Mouse (Mus musculus): ENCODE data around the gene Ap3b1.

Gene Ap3b1

DNA sequence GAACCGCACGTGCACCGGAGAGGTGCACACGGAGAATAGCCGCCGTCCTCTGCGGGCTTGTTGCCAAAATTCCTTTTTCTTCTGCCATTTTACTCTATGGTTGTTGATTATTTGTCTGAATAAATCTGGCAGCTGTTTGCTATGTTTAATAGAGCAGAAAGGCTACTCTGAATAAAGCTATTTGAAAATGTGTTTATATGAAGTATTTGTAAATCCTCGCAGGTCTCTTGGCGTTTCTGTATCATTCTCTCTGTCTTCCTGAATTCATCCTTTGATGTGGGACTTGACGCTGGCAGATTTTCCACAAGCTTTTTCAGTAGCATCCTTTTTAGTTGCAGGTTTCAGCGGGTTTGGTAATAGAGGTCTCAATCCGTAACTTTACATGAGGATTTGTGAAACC is 185.5 kb downstream of the Ap3b1 start:
- DNase-seq = no peak

DNA sequence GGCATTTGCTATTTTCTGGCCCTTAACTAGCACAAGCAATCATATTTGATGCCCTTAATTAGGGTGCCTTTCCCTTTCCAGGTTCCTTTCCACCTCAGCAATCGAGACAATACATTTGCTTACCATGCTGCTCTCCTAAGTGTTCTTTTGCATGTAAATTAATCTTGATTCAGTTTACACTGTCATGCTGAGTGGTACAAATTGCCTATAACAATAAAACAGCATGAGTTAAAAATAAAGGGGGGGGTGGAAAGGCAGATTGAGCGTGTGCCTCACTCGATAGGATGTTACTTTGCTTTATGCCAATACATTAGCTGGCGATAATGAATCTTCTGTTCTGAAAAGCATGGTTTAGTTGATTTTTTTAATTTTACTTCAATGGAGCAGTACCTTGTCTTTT is 187.0 kb downstream of the Ap3b1 start:
- no peak for DNase-seq

DNA sequence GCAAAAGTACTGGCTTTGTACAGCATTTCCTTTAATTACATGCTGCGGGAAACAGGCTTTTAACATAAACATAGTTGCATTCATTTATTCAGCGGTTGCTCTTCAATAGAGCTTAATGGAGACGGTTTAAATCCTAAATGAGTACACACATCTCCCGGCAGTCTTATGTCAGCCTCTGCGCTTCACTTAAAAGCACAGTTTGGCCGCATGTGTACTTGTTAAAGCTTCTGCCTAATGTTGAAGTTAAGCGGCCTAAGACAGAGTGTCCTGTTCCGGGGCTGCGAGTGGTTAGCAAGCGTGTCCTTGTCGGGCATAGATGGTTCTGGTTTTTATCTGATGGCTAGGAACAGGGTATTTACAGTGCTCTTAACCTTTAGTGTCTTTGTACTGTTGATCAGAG is 187.5 kb downstream of the Ap3b1 start:
- no peak for DNase-seq

DNA sequence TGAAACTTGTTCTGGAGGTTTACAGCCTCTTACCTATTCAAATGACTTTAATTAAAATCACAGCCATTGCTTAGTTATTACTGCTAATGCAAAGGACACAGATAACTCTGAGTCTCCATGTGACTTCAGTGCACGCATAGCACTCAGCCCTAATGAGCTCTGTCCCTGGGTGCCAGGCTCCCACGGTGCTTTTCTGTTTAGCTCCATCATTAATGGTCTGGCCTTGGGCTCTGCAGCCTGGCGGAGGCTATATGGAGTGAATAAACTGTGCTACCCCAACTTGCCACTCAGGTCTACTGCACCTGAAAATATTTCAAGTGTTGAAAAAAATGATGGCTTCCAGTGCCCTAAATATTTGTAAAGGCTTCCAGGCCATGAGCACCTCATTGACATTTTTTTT is 190.8 kb downstream of the Ap3b1 start:
- no peak for DNase-seq

DNA sequence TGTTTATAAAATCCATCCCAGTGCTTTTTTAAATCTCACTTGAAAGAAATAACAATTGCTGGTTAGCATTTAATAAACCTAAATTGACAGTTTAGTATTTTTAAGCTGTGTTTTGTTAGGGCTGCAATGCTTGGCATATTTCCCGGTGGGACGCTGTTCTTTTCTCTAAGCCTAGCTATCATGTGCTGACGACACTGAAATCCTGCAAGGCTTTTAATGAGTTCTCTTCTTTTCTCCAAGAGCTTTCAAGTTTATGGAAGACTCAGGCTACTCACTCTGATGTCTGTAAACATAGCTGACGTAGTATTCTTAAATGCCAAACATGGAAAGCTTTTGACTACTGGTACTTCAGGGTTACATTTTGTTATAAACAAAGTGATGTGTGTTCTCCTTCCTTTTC is 191.3 kb downstream of the Ap3b1 start:
- DNase-seq = no peak

DNA sequence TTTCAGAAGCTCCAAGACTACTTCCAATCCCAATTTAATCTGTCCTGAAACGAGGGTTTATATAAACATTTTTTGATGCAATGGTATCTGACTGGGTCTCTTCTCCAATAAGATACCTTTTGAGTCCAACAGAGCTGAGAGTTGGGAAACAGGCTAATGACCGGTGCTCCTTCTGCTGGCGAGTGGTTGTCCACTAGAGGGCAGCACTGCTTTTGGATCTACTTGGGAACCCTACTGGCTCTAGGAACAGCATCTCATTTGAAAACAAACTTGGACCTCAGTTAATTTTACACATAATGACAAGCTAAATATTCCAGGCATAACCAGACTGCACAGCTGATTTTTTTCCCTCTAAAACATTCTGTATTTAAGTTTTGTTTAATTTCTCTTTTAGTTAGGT is 201.3 kb downstream of the Ap3b1 start:
- DNase-seq = peak; percentile 61

DNA sequence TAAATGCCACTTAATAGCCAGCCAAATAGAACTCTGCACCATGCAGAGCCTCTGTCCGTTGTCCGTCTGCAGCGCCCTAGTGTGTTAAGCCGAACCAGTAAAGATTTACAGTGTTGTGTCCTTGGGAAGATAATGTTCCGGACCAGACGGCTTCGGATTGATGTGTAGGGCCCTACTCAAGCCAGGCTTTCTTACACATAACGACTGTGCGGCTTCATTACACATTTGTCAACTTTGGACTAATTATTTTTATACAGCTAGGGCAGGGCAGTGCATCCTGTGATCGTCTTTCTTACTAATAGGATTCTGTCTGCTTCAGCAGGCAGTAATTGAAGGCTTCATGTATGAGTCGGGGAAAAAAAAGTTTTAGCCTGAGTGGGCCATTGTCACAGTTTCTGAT is 202.1 kb downstream of the Ap3b1 start:
- DNase-seq = no peak

DNA sequence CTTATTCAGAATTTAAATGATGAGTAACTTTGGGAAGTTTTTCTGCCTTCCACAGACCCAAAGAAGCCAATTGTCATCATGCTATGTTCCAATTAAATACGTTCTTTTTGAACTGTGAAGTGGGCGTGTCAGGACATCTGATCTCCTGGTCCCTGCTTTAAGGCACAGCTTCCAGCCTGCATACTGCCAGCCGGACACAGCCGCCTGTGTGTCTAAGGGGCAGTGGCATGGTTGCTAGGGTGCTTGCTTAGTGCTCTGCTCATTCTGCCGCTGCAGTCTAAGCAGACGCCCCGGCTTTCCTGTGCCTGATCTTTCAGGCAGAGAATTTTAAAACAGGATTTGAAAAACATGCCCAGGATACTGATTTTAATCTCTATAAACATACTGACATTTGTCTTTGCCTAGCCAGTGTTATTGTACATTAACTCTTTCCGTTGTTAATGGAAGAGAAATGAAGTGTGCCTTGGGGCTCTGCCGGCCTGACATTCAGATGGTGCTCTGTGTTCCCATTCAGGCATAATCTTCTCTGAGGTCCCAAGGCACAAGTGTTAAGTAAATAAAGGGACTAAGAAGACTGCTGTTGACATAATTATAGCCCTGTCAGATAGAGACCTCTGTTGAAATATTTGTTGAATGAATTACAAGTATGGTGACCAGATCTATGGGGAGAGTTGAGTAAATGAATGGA is 204.0 kb downstream of the Ap3b1 start:
- DNase-seq = no peak

DNA sequence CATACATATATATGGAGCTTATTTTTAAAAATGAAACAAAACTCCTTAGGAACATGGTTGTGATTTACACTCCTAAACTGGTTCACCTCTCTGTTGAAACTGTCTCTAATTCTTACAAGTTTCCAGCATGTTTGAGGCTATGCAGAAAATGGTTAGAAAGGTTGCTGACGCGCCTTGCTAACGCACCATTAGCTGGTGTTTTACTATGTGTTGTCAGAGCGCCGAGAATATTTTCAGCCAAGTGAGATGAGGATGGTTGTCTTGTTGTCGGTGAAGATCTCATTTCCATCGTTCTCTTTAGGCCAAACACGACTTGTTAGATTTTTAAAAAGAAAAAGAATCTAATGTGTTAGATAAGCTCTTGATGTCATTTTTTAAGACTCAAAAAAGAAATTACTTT is 205.1 kb downstream of the Ap3b1 start:
- no peak for DNase-seq

DNA sequence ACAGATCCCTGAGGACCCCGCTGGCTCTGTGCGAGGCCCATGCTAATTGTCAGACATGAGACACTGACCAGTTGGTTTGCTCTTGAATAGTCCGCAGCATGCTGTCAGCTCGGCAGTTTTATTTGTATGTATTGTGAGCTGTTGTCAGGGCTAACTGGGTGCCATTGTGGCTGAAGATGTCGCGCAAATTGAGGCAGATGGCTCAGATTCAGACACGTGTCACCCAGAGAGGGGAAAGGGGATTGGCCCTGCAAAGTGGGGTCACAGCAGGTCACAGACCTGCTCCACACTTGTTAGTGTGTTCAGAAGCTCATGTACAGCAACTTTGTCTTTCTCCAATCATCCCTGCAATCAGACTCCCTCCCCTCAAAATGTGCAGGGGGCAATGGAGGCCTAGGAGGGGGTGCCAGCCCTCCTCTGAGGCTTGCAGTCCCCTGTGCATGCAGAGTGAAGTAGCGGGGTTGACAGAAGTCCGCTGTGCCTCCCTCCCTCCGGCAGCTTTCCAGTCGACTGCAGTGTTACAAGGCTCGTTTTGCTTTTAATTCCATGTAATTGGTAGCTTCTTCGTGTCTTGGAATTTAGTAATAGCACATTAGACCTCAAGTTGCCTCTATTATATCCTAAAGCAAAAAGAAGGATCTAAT is 205.7 kb downstream of the Ap3b1 start:
- no peak for DNase-seq

DNA sequence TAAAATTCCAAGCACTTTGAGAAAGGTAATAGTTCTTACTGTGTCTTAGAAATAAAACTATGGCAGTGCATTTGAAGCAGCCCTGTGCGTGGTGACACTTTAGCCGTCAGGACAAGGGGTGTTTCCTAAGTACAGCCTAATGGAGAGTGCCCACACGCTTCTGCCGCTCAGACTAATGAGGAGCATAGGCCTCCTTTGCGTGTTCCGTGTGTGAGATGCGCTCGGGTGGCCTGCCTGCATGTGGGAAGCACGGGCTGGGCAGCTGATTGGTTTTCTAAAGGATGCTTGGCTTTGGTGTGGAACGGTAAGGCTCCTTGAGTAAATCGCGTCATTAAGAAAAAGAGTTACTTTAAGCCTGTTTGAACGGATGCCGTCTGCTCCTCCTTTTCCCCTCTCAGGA is 206.4 kb downstream of the Ap3b1 start:
- no peak for DNase-seq

DNA sequence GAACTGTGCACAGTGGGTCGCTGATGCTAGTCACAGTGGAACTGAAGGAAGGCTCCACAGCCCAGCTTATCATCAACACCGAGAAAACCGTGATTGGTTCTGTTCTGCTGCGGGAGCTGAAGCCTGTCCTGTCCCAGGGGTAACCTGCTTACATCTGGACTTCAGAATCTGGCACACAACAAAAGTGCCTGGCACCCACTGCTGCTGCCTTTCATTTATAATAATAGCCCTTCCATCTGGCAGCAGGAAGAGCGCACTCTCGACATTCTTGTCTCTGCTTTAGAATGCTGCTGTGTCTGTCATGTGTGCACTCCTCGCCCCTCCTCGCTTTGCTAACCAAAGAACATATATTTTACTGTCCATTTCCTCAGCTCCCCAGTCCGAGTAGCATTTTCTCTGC is 206.9 kb downstream of the Ap3b1 start:
- DNase-seq = no peak

DNA sequence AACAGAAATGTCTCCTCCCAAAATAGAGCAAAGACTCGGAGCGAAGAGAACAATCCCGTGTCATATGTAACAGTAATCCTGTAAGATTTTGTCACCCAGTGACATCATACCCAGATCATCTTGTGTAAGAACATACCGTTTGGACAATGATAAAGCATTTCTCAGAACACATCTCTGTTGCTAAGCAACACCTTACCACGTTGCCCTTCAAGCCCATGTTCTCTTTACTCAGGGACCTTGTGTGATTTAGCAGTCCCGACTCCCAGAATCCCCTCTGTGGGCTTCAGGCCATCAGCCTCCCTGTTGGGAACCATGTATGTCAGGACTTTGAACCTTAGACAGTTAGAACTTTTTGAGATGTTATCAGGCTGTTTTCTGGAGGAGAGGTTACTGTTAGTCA is 209.0 kb downstream of the Ap3b1 start:
- DNase-seq = no peak

DNA sequence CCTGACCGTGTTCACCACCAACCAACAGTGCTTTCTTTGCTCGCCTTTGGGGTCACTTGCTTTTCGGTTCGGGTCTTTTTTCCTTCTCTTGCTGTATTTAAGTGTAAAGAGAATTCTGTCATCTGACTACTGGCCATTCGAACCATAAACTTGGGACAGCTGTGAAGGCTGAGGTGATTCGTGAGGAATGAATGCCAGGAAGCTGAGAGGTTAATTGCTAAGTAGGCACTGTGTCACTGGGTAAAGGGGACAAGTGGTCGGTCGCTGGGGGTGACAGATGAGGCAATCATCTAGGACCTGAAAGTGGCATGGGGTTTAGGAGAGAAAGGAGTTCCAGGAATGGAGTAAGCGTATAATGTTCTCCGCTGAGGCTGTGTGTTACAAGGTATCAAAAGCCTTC is 212.2 kb downstream of the Ap3b1 start:
- no peak for DNase-seq

DNA sequence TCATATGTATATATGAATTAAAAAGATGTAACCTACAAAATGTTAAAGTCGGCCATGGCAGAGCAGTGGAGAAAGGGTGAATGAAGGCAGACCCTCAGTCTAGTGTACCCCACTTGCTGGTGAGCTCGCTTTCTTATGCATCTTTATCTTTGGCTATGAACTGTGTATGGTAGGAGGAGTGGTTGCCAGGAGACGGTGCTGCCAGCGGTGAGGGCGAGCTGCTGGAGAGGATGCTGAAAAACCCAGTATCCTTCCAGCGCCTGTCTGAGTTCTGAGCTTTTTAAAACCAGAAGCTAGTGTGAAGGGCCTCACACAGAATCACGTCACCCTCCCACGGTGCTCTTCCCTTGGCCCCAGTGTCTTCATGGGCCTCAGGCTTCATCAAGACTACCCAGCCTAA is 214.6 kb downstream of the Ap3b1 start:
- DNase-seq = no peak

DNA sequence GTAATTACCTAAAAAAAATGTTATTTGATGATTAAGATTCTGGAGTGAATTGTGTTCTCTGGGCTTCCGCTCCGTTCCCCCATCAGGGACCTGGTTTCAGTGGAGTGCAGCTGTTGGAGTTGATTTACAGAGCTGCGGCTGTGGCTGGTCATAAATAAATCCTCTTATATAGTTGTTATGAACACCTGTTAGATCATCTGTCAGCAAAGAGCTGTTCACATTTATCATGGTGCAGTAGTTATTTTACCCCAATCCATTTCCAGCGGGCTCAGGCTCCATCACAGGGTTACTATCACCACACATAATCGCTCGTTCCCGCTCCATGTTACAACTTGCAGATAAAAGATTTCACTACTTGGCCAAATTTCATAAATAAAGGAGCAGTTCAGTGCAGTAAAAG is 215.1 kb downstream of the Ap3b1 start:
- DNase-seq = no peak

DNA sequence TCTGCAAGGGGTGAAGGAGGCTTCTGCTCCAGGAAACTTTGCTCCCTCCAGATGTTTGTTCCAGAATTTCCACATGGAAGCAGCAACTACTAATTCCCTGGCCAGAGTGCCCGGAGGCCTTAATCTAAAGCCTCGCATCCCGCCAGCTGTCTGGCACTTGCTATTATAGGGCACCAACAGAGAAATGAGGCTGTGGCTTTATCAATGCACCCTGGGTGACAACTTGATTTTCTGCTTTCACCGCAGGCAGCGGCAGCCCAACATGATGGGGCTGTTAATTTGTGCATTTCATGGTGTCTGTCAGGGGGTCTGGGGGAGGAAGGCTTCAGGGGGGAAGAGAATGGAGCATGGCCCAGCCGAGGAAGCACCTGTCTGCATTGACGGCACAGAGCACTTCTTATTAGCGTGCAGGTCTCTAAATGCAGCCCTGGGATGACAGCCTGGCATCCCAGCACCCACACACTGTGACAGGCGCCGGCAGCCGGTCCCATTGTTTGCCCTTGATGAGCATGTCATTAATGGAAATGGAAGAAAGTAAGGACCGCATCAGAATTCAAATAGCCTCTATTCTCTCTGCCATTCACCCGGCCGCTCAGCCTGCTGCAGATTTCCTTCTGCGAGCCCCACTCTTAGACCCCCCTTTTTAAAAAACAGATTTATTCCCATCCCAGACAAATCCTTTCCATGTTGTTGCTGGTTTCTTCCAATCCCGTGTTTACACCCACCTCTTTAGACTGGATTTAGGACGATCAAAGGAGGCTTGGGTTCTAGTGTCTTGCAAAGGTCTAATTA is 217.0 kb downstream of the Ap3b1 start:
- DNase-seq = no peak

DNA sequence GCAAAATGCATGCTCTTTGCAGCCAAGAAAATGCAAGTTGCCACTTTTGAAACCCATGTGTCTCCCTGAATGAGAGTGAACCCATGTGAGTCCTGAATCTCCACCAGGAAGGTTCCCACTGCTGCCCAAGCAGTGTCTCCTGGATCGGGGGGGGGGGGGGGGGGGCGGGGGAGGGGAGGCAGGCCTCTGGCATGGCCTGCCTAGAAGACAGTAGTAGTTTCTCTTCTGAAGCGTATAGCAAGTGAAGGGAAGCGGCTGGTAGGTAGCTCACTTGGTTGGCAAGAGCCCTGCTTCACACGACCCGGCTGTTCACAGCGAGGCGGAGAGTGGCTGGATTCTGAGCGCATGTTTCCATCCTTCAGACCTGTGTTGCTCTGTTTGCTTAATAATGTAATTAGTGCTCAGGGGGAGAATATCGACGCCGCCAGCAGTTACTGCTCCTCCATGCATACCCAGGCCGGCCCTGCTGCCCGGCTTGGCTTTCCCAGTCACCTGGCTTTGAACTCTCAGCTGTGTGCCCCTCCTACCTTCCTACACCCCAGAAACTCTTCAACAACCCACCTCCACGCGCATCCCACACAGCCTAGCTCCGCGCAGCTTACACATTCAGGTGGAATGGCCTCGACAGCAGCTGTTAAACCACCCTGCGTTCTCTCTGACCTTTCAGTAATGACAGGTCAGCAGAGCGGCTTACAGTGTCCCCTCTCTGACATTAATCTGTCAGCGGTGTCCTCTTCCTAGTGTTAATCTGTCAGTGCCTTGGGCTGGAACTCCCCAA is 217.8 kb downstream of the Ap3b1 start:
- DNase-seq = no peak

DNA sequence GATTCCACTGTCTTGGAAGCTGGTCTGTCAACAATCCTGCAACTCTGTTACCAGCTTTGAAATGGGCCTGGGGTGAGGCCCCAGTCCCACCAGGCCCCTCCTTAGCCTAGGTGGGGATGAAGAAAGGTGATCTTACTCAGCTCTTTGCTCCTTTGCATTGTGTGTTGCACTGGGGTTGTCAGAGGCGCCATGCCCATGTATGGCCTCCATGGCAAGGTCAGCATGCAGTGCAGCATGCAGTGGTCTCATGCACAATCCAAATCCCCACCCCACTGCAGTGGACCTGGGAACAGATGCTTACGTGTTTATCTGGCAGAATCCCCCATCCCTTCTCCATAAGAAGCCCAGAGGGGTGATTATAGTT is 218.4 kb downstream of the Ap3b1 start:
- DNase-seq = no peak

DNA sequence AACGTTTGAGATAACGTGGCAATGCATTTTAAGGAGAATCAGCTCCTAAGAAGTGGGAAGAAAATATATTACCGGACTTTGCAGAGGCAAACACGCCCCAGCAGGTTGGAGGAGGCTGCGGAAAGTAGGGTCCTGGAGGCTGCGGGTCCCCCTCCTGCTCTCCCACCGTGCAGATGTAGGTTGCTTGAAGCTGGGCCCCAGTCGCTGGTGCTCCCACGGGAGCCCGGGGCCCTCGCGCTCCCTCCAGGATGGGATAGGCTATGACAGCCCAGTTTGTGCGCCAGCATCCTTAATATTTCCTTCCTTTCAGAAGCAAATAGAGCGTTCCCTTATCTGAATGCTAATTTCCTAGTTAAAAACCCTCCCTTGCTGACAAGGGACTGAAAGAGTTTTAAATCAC is 236.5 kb downstream of the Ap3b1 start:
- DNase-seq = no peak

DNA sequence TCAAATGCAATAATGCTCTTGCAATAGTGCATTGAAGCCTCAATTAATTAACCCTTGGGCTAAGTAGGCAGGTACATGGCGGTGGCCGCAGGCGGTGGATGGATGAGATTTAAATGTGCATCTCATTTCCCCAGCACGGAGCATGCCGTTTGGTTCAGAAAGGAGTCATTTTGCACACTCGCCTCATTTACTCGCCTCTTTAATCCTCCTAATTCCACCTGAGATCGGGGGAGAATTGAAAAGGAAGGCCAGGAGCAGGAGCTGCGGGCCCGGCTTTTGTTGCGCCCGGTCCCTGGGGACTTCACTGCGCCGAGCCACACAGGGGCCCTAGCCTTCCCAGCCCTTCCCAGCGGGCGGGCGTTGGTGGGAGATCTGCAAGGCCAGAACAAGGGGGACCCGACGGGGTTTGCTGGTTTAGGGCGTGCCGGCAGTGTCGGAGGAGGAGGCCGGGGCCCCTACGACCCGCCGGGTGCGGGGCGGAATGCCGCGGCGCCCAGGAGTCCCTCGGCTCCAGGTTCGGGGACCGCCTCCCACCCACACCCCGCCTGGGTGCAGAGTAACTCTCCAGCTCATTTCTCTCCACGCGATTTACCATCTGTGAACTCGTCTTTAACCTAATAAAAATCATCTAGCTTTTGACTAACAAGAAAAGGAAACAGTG is 237.1 kb downstream of the Ap3b1 start:
- no peak for DNase-seq

DNA sequence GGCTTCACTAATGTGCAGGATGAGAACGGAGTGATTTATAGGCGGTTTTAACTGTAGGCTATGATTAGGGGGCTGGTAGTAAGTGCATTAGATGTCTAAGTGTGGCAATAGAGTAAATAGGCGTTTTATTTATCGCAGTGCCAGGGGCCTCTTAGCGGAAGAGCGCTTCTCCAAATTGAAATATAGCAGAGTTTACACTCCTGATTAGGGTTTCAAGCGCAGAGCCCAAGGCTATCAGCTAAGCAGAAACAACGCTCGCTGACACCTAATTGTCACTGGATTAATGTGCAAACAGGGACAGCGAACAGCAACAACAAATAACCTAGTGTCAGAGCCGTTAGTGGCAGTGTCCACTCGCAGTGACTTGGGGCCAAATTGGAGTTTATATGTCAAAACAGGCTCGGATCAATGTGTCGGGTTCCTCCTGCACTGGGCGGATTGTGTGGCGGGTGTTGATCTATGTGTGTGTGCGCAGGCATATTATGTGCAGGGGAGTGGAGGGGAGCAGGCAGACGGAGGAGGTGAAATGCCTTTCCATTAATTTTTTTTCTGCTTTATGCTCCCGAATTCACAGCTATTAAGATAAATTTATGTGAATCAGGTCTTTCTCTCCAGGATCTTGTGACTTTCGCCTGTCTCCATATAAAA is 237.8 kb downstream of the Ap3b1 start:
- no peak for DNase-seq

DNA sequence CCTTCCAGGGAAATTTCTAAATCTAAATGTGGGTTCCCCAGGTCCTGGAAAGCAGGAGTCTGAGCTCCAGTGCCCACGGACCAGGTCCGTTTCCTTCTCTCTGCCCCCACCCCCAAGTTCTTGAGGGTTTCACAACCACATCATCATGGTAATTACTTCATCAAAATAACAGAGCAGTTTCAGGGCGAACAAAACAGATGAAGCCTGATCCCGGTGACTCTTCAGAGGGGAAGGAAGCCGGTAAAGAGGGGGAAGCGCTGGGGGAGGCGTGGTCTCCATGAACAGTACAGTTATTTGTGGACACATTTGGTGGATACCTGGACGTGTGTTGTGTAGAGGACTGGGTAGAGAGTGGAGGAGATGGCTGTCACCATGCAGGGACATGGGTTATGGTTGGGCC is 241.0 kb downstream of the Ap3b1 start:
- DNase-seq = no peak

All from kidney, adult 11 months (tissue).